Mouse (Mus musculus): ENCODE measurements around the gene Emid1. TPM values are rescaled to one million over a fixed set of nuclear protein-coding genes. Genes with fewer than 3 reads are reported as not detected.

Gene Emid1
- polyA plus RNA-seq, 1 experiment from 2014 or later: 18.2 TPM

DNA sequence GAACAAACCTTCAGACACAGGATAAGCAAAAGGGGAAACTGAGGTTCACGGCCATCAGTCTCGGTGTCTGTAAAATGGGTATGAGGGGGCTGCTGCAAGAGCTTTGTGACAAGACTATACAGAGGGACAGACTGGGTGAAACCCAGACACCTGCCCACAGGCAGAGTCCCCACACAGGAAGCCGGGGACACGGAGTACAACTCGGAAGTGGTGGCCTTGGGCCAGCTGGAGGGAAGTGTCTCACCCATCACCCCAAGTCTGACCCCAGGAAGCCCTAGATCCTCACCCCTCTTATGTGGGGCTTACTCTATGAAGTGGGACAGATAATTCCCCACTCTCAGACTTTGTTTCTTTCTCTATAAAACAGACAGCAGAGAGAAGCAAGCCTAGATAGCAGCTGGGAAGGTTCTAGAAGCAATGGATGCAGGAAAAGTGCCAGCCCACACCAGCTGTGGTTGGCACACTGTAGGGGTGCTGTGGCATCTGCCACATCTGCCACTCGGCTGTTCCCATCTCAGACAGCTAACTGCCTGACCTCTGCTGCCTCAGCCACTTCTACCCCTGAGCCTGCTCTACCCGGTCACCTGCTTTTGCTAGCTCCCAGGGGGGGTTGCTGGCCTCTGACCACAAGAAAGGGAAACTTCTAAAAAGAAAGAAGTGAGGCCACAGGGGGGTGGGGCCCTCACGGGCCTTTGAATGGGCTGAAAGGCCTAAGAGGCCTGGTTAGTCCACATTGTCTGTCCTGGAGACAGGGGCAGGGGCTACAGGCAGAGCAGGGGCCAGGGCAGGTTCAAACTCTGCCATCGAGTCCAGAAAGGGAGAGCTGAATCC, 1.4 kb downstream of the Emid1 start:
- peaks cover 15% of the 10 kb centered on the region for H3K4me1 ChIP-seq (ENCODE audit: control insufficient read depth, insufficient read depth, low read depth, low read length)
- no peaks in the 10 kb centered on the region for H3K36me3 ChIP-seq (ENCODE audit: control insufficient read depth, insufficient read depth, low read length)
- no peaks in the 10 kb centered on the region for H3K9me3 ChIP-seq (ENCODE audit: control insufficient read depth, low read length)
- WGBS: 48% methylated on average over 9 of the region's 9 CpGs
- no peak for ATAC-seq
- no peak overlapping the region for H3K9ac ChIP-seq (ENCODE audit: low read depth, low read length)
- no peak overlapping the region for H3K4me3 ChIP-seq (ENCODE audit: low read length)
- no peak overlapping the region for H3K4me2 ChIP-seq (ENCODE audit: low read length)
- no peak overlapping the region for H3K27ac ChIP-seq (ENCODE audit: low read depth, low read length)
- H3K27me3 ChIP-seq (replicated peaks; ENCODE audit: control insufficient read depth, insufficient read depth, low read length): no peaks in the 10 kb centered on the region

DNA sequence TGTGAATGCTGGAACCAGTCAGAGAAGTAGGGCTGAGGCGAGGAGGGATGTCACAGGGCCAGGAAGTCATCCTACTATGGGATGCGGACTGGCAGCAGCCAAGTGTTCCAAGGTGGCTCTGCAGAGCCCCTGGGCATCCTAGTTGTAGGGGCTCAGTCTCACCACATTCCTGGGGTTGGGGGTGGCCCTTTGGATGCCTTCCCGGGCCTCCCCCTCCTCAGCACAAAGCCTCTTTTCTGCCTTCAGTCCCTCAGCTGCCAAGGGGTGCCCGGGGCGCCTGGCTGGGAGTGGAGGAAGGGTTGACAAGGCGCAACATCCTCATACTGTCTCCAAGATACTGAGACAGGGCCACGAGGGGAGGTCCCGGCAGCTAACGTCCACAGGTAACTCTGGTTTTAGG, 2.1 kb downstream of the Emid1 start:
- no peaks in the 10 kb centered on the region for H3K27me3 ChIP-seq (replicated peaks; ENCODE audit: control insufficient read depth, insufficient read depth, low read length)
- H3K4me2 ChIP-seq (ENCODE audit: low read length): no peak overlapping the region
- peak; percentile 19 for ATAC-seq
- H3K27ac ChIP-seq (ENCODE audit: low read depth, low read length): no peak overlapping the region
- H3K9me3 ChIP-seq (ENCODE audit: control insufficient read depth, low read length): no peaks in the 10 kb centered on the region
- H3K9ac ChIP-seq (ENCODE audit: low read depth, low read length): no peak overlapping the region
- H3K4me1 ChIP-seq (ENCODE audit: control insufficient read depth, insufficient read depth, low read depth, low read length): peaks cover 9% of the 10 kb centered on the region
- 50% methylated on average over 9 of the region's 9 CpGs for WGBS
- H3K36me3 ChIP-seq (ENCODE audit: control insufficient read depth, insufficient read depth, low read length): no peaks in the 10 kb centered on the region
- H3K4me3 ChIP-seq (ENCODE audit: low read length): no peak overlapping the region

DNA sequence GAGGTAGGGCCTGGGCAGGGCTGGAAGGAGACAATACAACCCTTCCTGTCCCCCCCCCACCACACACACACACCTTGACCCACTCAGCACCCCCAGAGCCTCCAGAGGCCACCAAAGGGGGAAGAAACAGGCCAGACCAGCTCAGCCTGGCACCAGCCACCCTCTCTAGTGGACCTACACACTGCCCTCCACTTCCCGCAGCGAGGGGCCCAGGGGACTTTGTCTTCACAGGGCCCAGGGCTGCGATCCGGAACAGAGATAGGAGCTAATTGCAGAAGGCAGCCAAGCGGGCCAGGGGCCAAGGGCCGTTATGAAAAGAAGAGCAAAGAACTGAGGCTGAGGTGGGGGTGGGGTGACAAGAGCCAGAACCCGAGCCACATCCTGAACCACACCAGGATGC, 2.8 kb downstream of the Emid1 start:
- WGBS: 16% methylated on average over 7 of the region's 7 CpGs
- no peak for ATAC-seq

DNA sequence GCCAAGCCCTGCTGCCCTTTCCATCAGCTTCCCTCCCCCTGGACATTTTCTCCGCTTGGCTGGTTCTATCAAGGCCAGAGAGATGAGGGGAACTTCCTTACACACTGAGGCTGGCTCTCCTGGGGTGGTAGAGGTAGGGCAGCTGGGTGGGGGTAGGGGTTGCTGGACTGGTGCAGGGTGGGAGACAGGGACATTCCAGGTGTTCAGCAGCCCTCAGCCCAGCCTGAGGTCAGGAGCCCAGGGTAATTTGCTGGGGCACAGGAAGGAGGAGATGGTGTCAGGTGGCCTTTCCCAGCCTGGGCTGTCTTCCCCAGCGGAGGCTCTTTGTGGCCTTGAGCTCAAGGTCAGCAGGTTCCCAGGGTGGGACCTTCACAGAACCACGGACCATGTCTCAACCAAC, 6.5 kb downstream of the Emid1 start:
- no peak overlapping the region for H3K9ac ChIP-seq (ENCODE audit: low read depth, low read length)
- no peak overlapping the region for H3K27ac ChIP-seq (ENCODE audit: low read depth, low read length)
- no peak for ATAC-seq
- H3K9me3 ChIP-seq (ENCODE audit: control insufficient read depth, low read length): no peaks in the 10 kb centered on the region
- no peaks in the 10 kb centered on the region for H3K27me3 ChIP-seq (replicated peaks; ENCODE audit: control insufficient read depth, insufficient read depth, low read length)
- H3K4me1 ChIP-seq (ENCODE audit: control insufficient read depth, insufficient read depth, low read depth, low read length): peaks cover 5% of the 10 kb centered on the region
- H3K36me3 ChIP-seq (ENCODE audit: control insufficient read depth, insufficient read depth, low read length): no peaks in the 10 kb centered on the region
- WGBS: 64% methylated on average over 3 of the region's 3 CpGs
- H3K4me3 ChIP-seq (ENCODE audit: low read length): no peak overlapping the region
- no peak overlapping the region for H3K4me2 ChIP-seq (ENCODE audit: low read length)

More for the DNA sequence above, 2.8 kb downstream of the Emid1 start:
- H3K4me1 ChIP-seq (ENCODE audit: control insufficient read depth, insufficient read depth, low read depth, low read length): peaks cover 9% of the 10 kb centered on the region
- no peak overlapping the region for H3K4me3 ChIP-seq (ENCODE audit: low read length)
- no peaks in the 10 kb centered on the region for H3K27me3 ChIP-seq (replicated peaks; ENCODE audit: control insufficient read depth, insufficient read depth, low read length)
- H3K36me3 ChIP-seq (ENCODE audit: control insufficient read depth, insufficient read depth, low read length): no peaks in the 10 kb centered on the region
- H3K9ac ChIP-seq (ENCODE audit: low read depth, low read length): no peak overlapping the region; the same call in 1 of the 2 replicates
- no peak overlapping the region for H3K27ac ChIP-seq (ENCODE audit: low read depth, low read length)
- H3K4me2 ChIP-seq (ENCODE audit: low read length): no peak overlapping the region; the same call in 1 of the 2 replicates
- H3K9me3 ChIP-seq (ENCODE audit: control insufficient read depth, low read length): no peaks in the 10 kb centered on the region

DNA sequence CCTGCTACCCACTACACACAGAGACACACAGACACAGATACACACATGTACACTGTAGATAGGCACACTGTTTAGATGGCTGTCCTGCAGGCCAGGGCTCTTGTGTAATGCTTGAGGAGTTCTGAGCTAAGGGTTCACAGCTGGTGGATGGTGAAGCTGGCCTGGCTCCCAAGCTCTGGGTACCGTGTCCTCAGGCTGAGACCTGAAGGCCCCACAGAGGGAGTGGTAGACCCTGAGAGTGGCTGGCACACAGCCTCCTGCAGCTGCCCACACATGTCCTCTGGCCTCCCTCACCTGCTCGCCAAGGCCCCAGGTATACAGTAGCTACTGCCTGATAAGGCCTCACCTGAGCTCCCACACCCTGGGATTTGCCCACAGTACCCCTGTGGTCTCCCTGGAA, 10.1 kb downstream of the Emid1 start:
- no peak for ATAC-seq
- no peak overlapping the region for H3K9ac ChIP-seq (ENCODE audit: low read depth, low read length)
- H3K27me3 ChIP-seq (replicated peaks; ENCODE audit: control insufficient read depth, insufficient read depth, low read length): no peaks in the 10 kb centered on the region
- H3K36me3 ChIP-seq (ENCODE audit: control insufficient read depth, insufficient read depth, low read length): no peaks in the 10 kb centered on the region
- no peaks in the 10 kb centered on the region for H3K9me3 ChIP-seq (ENCODE audit: control insufficient read depth, low read length)
- H3K4me3 ChIP-seq (ENCODE audit: low read length): no peak overlapping the region
- no peak overlapping the region for H3K27ac ChIP-seq (ENCODE audit: low read depth, low read length)
- no peak overlapping the region for H3K4me2 ChIP-seq (ENCODE audit: low read length)
- 88% methylated on average over 2 of the region's 2 CpGs for WGBS
- H3K4me1 ChIP-seq (ENCODE audit: control insufficient read depth, insufficient read depth, low read depth, low read length): peaks cover 7% of the 10 kb centered on the region

DNA sequence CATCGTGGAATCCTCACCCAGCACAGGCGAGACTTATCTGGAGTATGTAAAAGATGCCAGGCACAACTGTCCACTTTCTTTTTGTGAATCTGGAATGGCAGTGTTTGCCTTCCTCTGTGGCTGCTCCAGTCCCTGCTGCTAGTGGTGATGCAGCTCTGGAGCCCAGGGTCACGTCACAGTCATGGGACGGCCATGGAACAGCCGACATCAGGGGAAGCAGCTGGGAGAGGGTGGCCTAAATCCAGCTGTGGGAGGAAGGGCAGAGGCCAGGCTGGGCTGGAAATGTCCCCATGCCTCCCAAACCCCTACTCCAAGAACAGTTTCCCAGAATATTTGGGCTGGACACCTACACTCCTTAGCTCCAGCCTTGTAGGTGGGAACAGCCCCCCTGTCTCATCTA, 10.8 kb downstream of the Emid1 start:
- Histone ChIP-seq H3K27ac (ENCODE audit: low read depth, low read length) (no peak overlapping the region), H3K9ac (ENCODE audit: low read depth, low read length) (no peak overlapping the region), H3K4me3 (ENCODE audit: low read length) (no peak overlapping the region), H3K4me1 (ENCODE audit: control insufficient read depth, insufficient read depth, low read depth, low read length) (peaks cover 7% of the 10 kb centered on the region), H3K4me2 (ENCODE audit: low read length) (no peak overlapping the region), H3K27me3 (replicated peaks; ENCODE audit: control insufficient read depth, insufficient read depth, low read length) (no peaks in the 10 kb centered on the region), H3K36me3 (ENCODE audit: control insufficient read depth, insufficient read depth, low read length) (no peaks in the 10 kb centered on the region), H3K9me3 (ENCODE audit: control insufficient read depth, low read length) (no peaks in the 10 kb centered on the region)
- 84% methylated on average over 5 of the region's 5 CpGs for WGBS
- ATAC-seq: no peak

DNA sequence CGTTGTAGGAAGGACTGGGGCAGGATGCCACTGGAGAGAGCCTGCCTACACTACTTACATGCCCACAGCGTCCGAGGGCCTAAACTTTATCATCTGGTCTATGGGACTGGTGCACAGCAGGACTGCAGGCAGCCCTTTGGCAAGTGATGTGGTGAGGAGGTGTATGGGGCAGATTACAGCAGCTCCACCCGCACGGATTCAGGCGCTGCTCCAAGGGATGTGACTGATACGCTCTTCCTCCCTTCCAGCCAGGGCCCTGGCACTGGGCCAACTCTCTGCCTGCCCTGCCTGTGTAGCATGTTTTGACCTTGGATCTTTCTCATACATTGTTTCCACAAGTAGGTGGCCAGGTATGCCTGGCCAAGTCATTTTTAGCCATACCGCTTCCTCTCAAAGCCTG, 11.4 kb downstream of the Emid1 start:
- WGBS: 42% methylated on average over 8 of the region's 8 CpGs
- Histone ChIP-seq H3K27me3 (replicated peaks; ENCODE audit: control insufficient read depth, insufficient read depth, low read length) (no peaks in the 10 kb centered on the region), H3K27ac (ENCODE audit: low read depth, low read length) (no peak overlapping the region), H3K4me2 (ENCODE audit: low read length) (no peak overlapping the region), H3K4me3 (ENCODE audit: low read length) (no peak overlapping the region), H3K4me1 (ENCODE audit: control insufficient read depth, insufficient read depth, low read depth, low read length) (peaks cover 7% of the 10 kb centered on the region), H3K36me3 (ENCODE audit: control insufficient read depth, insufficient read depth, low read length) (no peaks in the 10 kb centered on the region), H3K9me3 (ENCODE audit: control insufficient read depth, low read length) (no peaks in the 10 kb centered on the region), H3K9ac (ENCODE audit: low read depth, low read length) (peak overlapping the region; percentile 19; the same call in 1 of the 2 replicates)
- ATAC-seq: peak; percentile 30; the same call in 1 of the 2 replicates

DNA sequence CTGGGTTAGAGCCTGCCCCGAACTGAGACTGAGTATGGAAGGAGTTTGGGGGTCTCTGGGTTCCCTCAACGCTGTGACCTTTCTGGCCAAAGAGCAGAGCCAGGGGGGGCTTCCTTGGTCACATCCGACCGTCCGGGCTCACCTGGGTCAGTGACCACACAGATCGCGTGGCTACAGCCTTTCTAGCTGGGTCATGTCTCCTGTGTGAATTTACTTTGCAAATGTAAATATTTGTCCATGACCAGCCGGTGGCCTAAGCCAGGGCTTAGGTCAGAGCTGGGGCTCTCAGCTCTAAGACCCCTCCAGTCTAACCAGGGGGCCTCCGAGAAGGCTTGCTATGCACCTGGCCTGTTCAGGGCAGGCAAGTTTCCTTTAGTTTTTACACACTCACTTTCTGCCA, 12.7 kb downstream of the Emid1 start:
- Histone ChIP-seq H3K27me3 (replicated peaks; ENCODE audit: control insufficient read depth, insufficient read depth, low read length) (no peaks in the 10 kb centered on the region), H3K9ac (ENCODE audit: low read depth, low read length) (no peak overlapping the region), H3K4me1 (ENCODE audit: control insufficient read depth, insufficient read depth, low read depth, low read length) (peaks cover 7% of the 10 kb centered on the region), H3K36me3 (ENCODE audit: control insufficient read depth, insufficient read depth, low read length) (no peaks in the 10 kb centered on the region), H3K4me3 (ENCODE audit: low read length) (no peak overlapping the region), H3K9me3 (ENCODE audit: control insufficient read depth, low read length) (no peaks in the 10 kb centered on the region), H3K4me2 (ENCODE audit: low read length) (no peak overlapping the region), H3K27ac (ENCODE audit: low read depth, low read length) (no peak overlapping the region)
- ATAC-seq: no peak
- WGBS: 92% methylated on average over 9 of the region's 9 CpGs

DNA sequence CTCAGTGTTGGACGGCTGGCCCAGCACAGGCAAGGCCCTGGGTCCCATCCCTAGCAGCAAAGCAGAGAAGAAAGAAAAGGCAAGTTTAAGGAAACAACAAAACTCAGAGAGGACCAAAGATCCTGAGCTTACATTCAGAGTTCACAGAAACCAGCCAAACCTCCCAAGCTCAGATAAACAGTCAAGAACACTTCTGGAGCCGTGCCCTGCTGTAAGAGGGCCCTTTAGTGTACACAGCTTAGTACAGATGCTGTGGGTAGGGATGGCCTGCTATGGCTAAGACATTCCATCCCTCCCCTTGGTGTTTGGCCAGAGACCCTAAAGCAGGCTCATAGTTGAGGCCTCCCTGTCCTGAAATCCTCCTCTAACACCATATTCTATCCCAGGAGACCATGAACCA, 13.4 kb downstream of the Emid1 start:
- Histone ChIP-seq H3K4me2 (ENCODE audit: low read length) (no peak overlapping the region), H3K36me3 (ENCODE audit: control insufficient read depth, insufficient read depth, low read length) (no peaks in the 10 kb centered on the region), H3K9ac (ENCODE audit: low read depth, low read length) (no peak overlapping the region), H3K4me1 (ENCODE audit: control insufficient read depth, insufficient read depth, low read depth, low read length) (peaks cover 7% of the 10 kb centered on the region), H3K27me3 (replicated peaks; ENCODE audit: control insufficient read depth, insufficient read depth, low read length) (no peaks in the 10 kb centered on the region), H3K9me3 (ENCODE audit: control insufficient read depth, low read length) (no peaks in the 10 kb centered on the region), H3K27ac (ENCODE audit: low read depth, low read length) (no peak overlapping the region), H3K4me3 (ENCODE audit: low read length) (no peak overlapping the region)
- no peak for ATAC-seq
- WGBS: 87% methylated on average over 2 of the region's 2 CpGs
